Mouse (Mus musculus): ENCODE data around the gene Gm4788.
"Not testable (repeated sequence)": the region's sequence is repeated elsewhere in the genome, so short reads cannot be mapped to it uniquely, and the experiment has no call there.

Gm4788 gene

GRCm38 (mm10) chr1:139781143-139781542, at the start of gene Gm4788:
TSS of gene Gm4788 (minus strand) at chr1:139781243.
- no peak for DNase-seq (ENCODE audit: low read depth, low spot score)

GRCm38 (mm10) chr1:139808594-139808993, 27.6 kb upstream of the Gm4788 start:
- no peak for DNase-seq (ENCODE audit: low read depth, low spot score)

- DNase-seq (ENCODE audit: low read depth, low spot score), result not testable (repeated sequence)
Observed at GRCm38 (mm10) chr1:139769913-139770312, 11.1 kb downstream of the Gm4788 start.

GRCm38 (mm10) chr1:139716681-139717080, 64.4 kb downstream of the Gm4788 start:
- DNase-seq (ENCODE audit: low read depth, low spot score), result not testable (repeated sequence)

GRCm38 (mm10) chr1:139716249-139716648, 64.8 kb downstream of the Gm4788 start:
- not testable (repeated sequence) for DNase-seq (ENCODE audit: low read depth, low spot score)

GRCm38 (mm10) chr1:139649921-139650320, 131.1 kb downstream of the Gm4788 start:
- DNase-seq (ENCODE audit: low read depth, low spot score), result peak; percentile 35

Measured in ZHBTc4 (cell line).